Mouse (Mus musculus) midbrain, postnatal 0 days (tissue): ENCODE results near the gene 9330182L06Rik. TPM values are rescaled to one million over a fixed set of nuclear protein-coding genes. Genes with fewer than 3 reads are reported as not detected.

Experiments used
- ATAC-seq: fragments of 200-750 bp; cut with Nextera tagmentation; 2 replicates; pipeline ENCODE4 v1.8.0; 2017; ENCODE audit warnings: moderate number of reproducible peaks, mild to moderate bottlenecking, moderate TSS enrichment, moderate library complexity; ENCODE audit not compliant: low FRiP score
- DNase-seq: peaks from one replicate; pipeline ENCODE4 v3.0.0-alpha.2; 2015; ENCODE audit warnings: low spot score
- H3K27ac ChIP-seq: fragments of 300-500 bp; sonication (generic); 2 replicates; pipeline ENCODE4 v1.5.1; 2014; ENCODE audit warnings: low read depth, mild to moderate bottlenecking, low read length, mixed read lengths
- H3K27me3 ChIP-seq: fragments of 300-500 bp; sonication (generic); 2 replicates; pipeline ENCODE4 v1.6.1; 2014; ENCODE audit warnings: low read length, control low read depth, mixed read lengths; ENCODE audit not compliant: insufficient read depth
- H3K36me3 ChIP-seq: fragments of 300-500 bp; sonication (generic); 2 replicates; pipeline ENCODE4 v1.6.1; 2014; ENCODE audit warnings: low read length, control low read depth, mixed read lengths; ENCODE audit not compliant: insufficient read depth
- H3K4me1 ChIP-seq: fragments of 300-500 bp; sonication (generic); 2 replicates; pipeline ENCODE4 v1.6.1; 2014; ENCODE audit warnings: mild to moderate bottlenecking, control low read depth, antibody characterized with exemption, low read length, mixed read lengths; ENCODE audit not compliant: insufficient read depth
- H3K4me2 ChIP-seq: fragments of 300-500 bp; sonication (generic); 2 replicates; pipeline ENCODE4 v1.6.1; 2014; ENCODE audit warnings: low read depth, mild to moderate bottlenecking, low read length, mixed read lengths; ENCODE audit not compliant: poor library complexity, severe bottlenecking
- H3K4me3 ChIP-seq: fragments of 300-500 bp; sonication (generic); 2 replicates; pipeline ENCODE4 v1.5.1; 2014; ENCODE audit warnings: low read depth, mild to moderate bottlenecking, low read length, moderate library complexity
- H3K9ac ChIP-seq: fragments of 300-500 bp; sonication (generic); replicated peaks from 2 replicates; pipeline ENCODE4 v1.6.1; 2014; ENCODE audit warnings: mild to moderate bottlenecking, low read length, moderate library complexity, mixed read lengths; ENCODE audit not compliant: poor library complexity, severe bottlenecking
- H3K9me3 ChIP-seq: fragments of 300-500 bp; sonication (generic); 2 replicates; pipeline ENCODE4 v1.6.1; 2016; ENCODE audit warnings: low read length, control low read depth
- CTCF ChIP-seq: IDR thresholded peaks from 2 replicates; pipeline ENCODE4 v1.5.1; 2016; ENCODE audit warnings: antibody characterized with exemption, mild to moderate bottlenecking
- WGBS: fragments of 180-500 bp; shearing (Covaris S2); extraction: QIAGEN DNeasy Blood & Tissue Kit; methylation state at CpG from one replicate; pipeline ENCODE4 v1.1.7; 2014; 5-methylcytosine and 5-hydroxymethylcytosine counted together
- microRNA counts: library from miRNA; unstranded; fragments of <30 nt; microRNA quantifications from one replicate; lab custom pipeline; 2015
- microRNA-seq: library from miRNA; unstranded; fragments of <30 nt; microRNA quantifications from one replicate; pipeline ENCODE4, GENCODE M21; 2016; ENCODE audit warnings: borderline number of aligned reads
- polyA plus RNA-seq: library from polyadenylated mRNA; unstranded; fragments of >200 nt; fragmentation: Nextera tagmentation; extraction: Ambion mirVana; gene quantifications from 2 replicates; pipeline ENCODE4 v1.2.1, GENCODE M21; 2015
- total RNA-seq: library from RNA; depleted of rRNA; stranded (reverse); fragments of >200 nt; gene quantifications from 2 replicates; pipeline ENCODE4 v1.2.3, GENCODE M21; 2014; rRNA removed

The 9330182L06Rik gene
- total and polyA plus RNA-seq, 2 experiments from 2014 or later, result 26.8 to 42.9 TPM

DNA sequence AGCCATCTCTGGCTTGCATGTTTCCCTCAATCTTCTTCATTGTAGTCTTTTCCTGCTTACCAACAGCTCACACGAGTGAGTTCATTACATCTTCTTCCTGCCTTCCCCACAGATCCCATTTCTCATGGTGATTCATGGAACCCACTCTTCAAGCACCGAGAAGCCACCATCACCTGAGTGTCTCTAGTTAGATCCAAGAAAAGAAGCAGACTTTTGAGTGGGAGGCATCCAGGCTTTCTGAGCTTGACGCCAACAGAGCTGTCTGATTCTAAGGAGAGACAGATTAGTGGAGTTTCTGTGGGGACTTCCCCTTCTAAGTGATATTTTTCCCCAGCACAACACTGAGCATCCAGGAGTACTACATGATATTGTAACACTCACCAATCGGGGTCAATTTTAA is 259.6 kb downstream of the 9330182L06Rik start:
- peaks cover 5% of the 10 kb centered on the region; the same call in 1 of the 2 replicates for H3K4me1 ChIP-seq
- no peak overlapping the region for H3K27ac ChIP-seq
- no peaks in the 10 kb centered on the region for H3K36me3 ChIP-seq
- no peaks in the 10 kb centered on the region for H3K27me3 ChIP-seq
- H3K9ac ChIP-seq, result no peak overlapping the region
- no peaks in the 10 kb centered on the region for H3K9me3 ChIP-seq
- TF ChIP-seq CTCF, result no peak
- 92% methylated on average over 4 of the region's 4 CpGs for WGBS
- no peak for DNase-seq
- H3K4me2 ChIP-seq, result no peak overlapping the region
- H3K4me3 ChIP-seq, result no peak overlapping the region
- no peak for ATAC-seq

MicroRNAs within 50 kb of the gene (microRNA counts, 519-probe panel; counts per million panel counts)
- microRNA mmu-miR-879 (lab: Ali Mortazavi, UCI), result 528 counts per million, percentile 58 among the panel's probes with 10 or more counts

Small RNAs within 50 kb of the gene (microRNA-seq; reads per million reads assigned to microRNA genes)
- gene Mir879, result 55.0 reads per million, percentile 37 among the genes with 10 or more reads in this experiment

Other genes with a start within 250 kb of the 9330182L06Rik start
- 2.9 and 3.0 TPM in 2 replicates for gene Tmem243, start 165.4 kb upstream of the 9330182L06Rik start, total RNA-seq
- 8.7 and 11.5 TPM in 2 replicates for gene Tmem243, start 165.4 kb upstream of the 9330182L06Rik start, polyA plus RNA-seq
- 38.7 and 42.5 TPM in 2 replicates for gene Dmtf1, start 104.3 kb upstream of the 9330182L06Rik start, total RNA-seq
- 29.7 and 31.3 TPM in 2 replicates for gene Dmtf1, start 104.3 kb upstream of the 9330182L06Rik start, polyA plus RNA-seq